Comparison of ENCODE assay signal across 17 mouse cellular contexts in genomic region chr17:88606056-88606455, GRCm38 (mm10). TPM values are rescaled to one million over a fixed set of nuclear protein-coding genes. Genes with fewer than 3 reads are reported as not detected.
"Had no signal": no experiment of that assay in that cellular context is flagged by ENCODE, and none has a peak within 500 bp of the region (broad histone marks: within the 10 kb centered on the region; RNA-seq: fewer than 3 reads in every experiment).

No protein-coding gene starts in this region.

- H3K4me1 ChIP-seq: neural tube, embryonic 15.5 days had no signal

- H3K27ac ChIP-seq: neural tube, embryonic 13.5 days; neural tube, embryonic 15.5 days; stomach, embryonic 15.5 days; stomach, postnatal 0 days had no signal

- H3K36me3 ChIP-seq: neural tube, embryonic 13.5 days; neural tube, embryonic 15.5 days; stomach, embryonic 15.5 days had no signal

- H3K9ac ChIP-seq: neural tube, embryonic 13.5 days; neural tube, embryonic 15.5 days; stomach, embryonic 15.5 days had no signal

- H3K9me3 ChIP-seq: neural tube, embryonic 13.5 days; neural tube, embryonic 15.5 days; stomach, embryonic 15.5 days had no signal

- DNase-seq: retina, postnatal 1 day; right cerebral cortex, adult 18-20 months; right cerebral cortex, postnatal 14 days; right cerebral cortex, postnatal 25 days; right cerebral cortex, postnatal 4 days; spleen, adult 18-20 months; thymus, adult 18-20 months; thymus, adult 2 months; thymus, postnatal 14 days; thymus, postnatal 25 days; thymus, postnatal 36 days; thymus, postnatal 4 days had no signal

- H3K4me3 ChIP-seq: neural tube, embryonic 13.5 days; neural tube, embryonic 15.5 days; stomach, embryonic 15.5 days had no signal

- H3K27me3 ChIP-seq: neural tube, embryonic 13.5 days; neural tube, embryonic 15.5 days; stomach, embryonic 15.5 days had no signal

- H3K4me2 ChIP-seq: neural tube, embryonic 13.5 days; neural tube, embryonic 15.5 days; stomach, embryonic 15.5 days had no signal

RNA-seq across cellular contexts. Expression of gene Ston1, which starts 8.6 kb away (rescaled TPM):
- total RNA-seq: neutrophil, adult 5-6 weeks had no signal
